Mouse (Mus musculus) gastrocnemius, postnatal 10 days (tissue): ENCODE measurements at regions not wholly inside any gene's neighbourhood (a gene's known extent, or its start where the extent isn't known, plus 50 kb on each side); places are given as distances from the start of the nearest gene placed in this dataset.

Source experiments
- DNase-seq: peaks from one replicate; pipeline ENCODE4 v3.0.0; 2021; ENCODE audit warnings: mixed read lengths

GRCm38 (mm10) chr13:3752334-3752733 lies 51.8 kb downstream of the Calml3 start:
- DNase-seq, result no peak

- no peak for DNase-seq
These were observed 52.9 kb downstream of the Calml3 start for GRCm38 (mm10) chr13:3751222-3751621.

- DNase-seq, result peak; percentile 42
These were observed 53.4 kb downstream of the Calml3 start for GRCm38 (mm10) chr13:3750756-3751155.

- DNase-seq, result no peak
These were observed 54.5 kb downstream of the Calml3 start for GRCm38 (mm10) chr13:3749646-3750045.

- DNase-seq, result no peak
These were observed 55.3 kb downstream of the Calml3 start for GRCm38 (mm10) chr13:3748859-3749258.

GRCm38 (mm10) chr13:3746524-3746923 lies 57.6 kb downstream of the Calml3 start:
- DNase-seq, result no peak

GRCm38 (mm10) chr13:3744870-3745269 lies 59.2 kb downstream of the Calml3 start:
- DNase-seq, result peak; percentile 0

GRCm38 (mm10) chr13:3743692-3744457 lies 60.2 kb downstream of the Calml3 start:
- DNase-seq, result peak; percentile 1

GRCm38 (mm10) chr13:3742763-3743401 lies 61.2 kb downstream of the Calml3 start:
- peak; percentile 1 for DNase-seq

GRCm38 (mm10) chr13:3742094-3742730 lies 61.9 kb downstream of the Calml3 start:
- peak; percentile 24 for DNase-seq

GRCm38 (mm10) chr13:3730699-3731021 lies 73.5 kb downstream of the Calml3 start:
- no peak for DNase-seq

GRCm38 (mm10) chr13:3729926-3730698 lies 74.0 kb downstream of the Calml3 start:
- no peak for DNase-seq

GRCm38 (mm10) chr13:3728888-3729287 lies 75.2 kb downstream of the Calml3 start:
- DNase-seq, result no peak

- no peak for DNase-seq
These were observed 77.8 kb downstream of the Calml3 start for GRCm38 (mm10) chr13:3726331-3726781.

GRCm38 (mm10) chr13:3725803-3726202 lies 78.3 kb downstream of the Calml3 start:
- no peak for DNase-seq

- DNase-seq, result no peak
These were observed 79.8 kb downstream of the Calml3 start for GRCm38 (mm10) chr13:3724313-3724712.

- DNase-seq, result no peak
These were observed 80.5 kb downstream of the Calml3 start for GRCm38 (mm10) chr13:3723458-3724143.

- no peak for DNase-seq
These were observed 81.2 kb downstream of the Asb13 start for GRCm38 (mm10) chr13:3715019-3715418.

- DNase-seq, result no peak
These were observed 78.8 kb downstream of the Asb13 start for GRCm38 (mm10) chr13:3712497-3713160.

GRCm38 (mm10) chr13:3712088-3712487 lies 78.3 kb downstream of the Asb13 start:
- no peak for DNase-seq

GRCm38 (mm10) chr13:3709982-3710618 lies 76.3 kb downstream of the Asb13 start:
- DNase-seq, result no peak
